Mouse (Mus musculus) kidney, adult 8-10 months (tissue): ENCODE measurements at regions not wholly inside any gene's neighbourhood (a gene's known extent, or its start where the extent isn't known, plus 50 kb on each side); places are given as distances from the start of the nearest gene placed in this dataset.

Experiments used
- DNase-seq, 2 experiments: peaks; one replicate each; pipeline ENCODE4 v3.0.0; 2022

GRCm38 (mm10) chr6:140169836-140170235 lies 128.6 kb upstream of the Plcz1 start:
- DNase-seq = no peak

- no peak for DNase-seq
These were observed 125.9 kb upstream of the Plcz1 start for GRCm38 (mm10) chr6:140167182-140167581.

- no peak for DNase-seq
These were observed 121.5 kb upstream of the Plcz1 start for GRCm38 (mm10) chr6:140162729-140163128.

GRCm38 (mm10) chr6:140161482-140161881 lies 120.2 kb upstream of the Plcz1 start:
- DNase-seq = no peak

- DNase-seq = no peak
These were observed 119.7 kb upstream of the Plcz1 start for GRCm38 (mm10) chr6:140160946-140161345.

- DNase-seq = no peak
These were observed 117.7 kb upstream of the Plcz1 start for GRCm38 (mm10) chr6:140158986-140159385.

GRCm38 (mm10) chr6:140157375-140157774 lies 116.1 kb upstream of the Plcz1 start:
- no peak for DNase-seq

GRCm38 (mm10) chr6:140152418-140153176 lies 111.3 kb upstream of the Plcz1 start:
- no peak for DNase-seq

GRCm38 (mm10) chr6:140148628-140149245 lies 107.5 kb upstream of the Plcz1 start:
- DNase-seq = peak; percentile 19 to 34

- DNase-seq = no peak
These were observed 106.9 kb upstream of the Plcz1 start for GRCm38 (mm10) chr6:140148138-140148537.

- peak; percentile 21 to 30 for DNase-seq
These were observed 106.5 kb upstream of the Plcz1 start for GRCm38 (mm10) chr6:140147711-140148110.

GRCm38 (mm10) chr6:140133734-140134133 lies 92.5 kb upstream of the Plcz1 start:
- no peak for DNase-seq

GRCm38 (mm10) chr6:140126645-140127044 lies 85.4 kb upstream of the Plcz1 start:
- no peak for DNase-seq

- DNase-seq = no peak
These were observed 72.8 kb upstream of the Plcz1 start for GRCm38 (mm10) chr6:140114024-140114423.

- DNase-seq = no peak
These were observed 70.8 kb upstream of the Plcz1 start for GRCm38 (mm10) chr6:140112054-140112453.

- DNase-seq = no peak
These were observed 66.8 kb upstream of the Plcz1 start for GRCm38 (mm10) chr6:140108083-140108482.

- DNase-seq = no peak
These were observed 66.4 kb upstream of the Plcz1 start for GRCm38 (mm10) chr6:140107628-140108027.

GRCm38 (mm10) chr6:140106141-140106540 lies 64.9 kb upstream of the Plcz1 start:
- DNase-seq = no peak

- DNase-seq = no peak
These were observed 60.8 kb upstream of the Plcz1 start for GRCm38 (mm10) chr6:140102043-140102442.

GRCm38 (mm10) chr6:140095416-140095815 lies 54.2 kb upstream of the Plcz1 start:
- DNase-seq = no peak
